Mouse (Mus musculus) hindbrain, embryonic 13.5 days (tissue): Measurements from ENCODE around the gene Gpr155. TPM values are rescaled to one million over a fixed set of nuclear protein-coding genes. Genes with fewer than 3 reads are reported as not detected.

Experiments
- ATAC-seq: fragments of 200-750 bp; cut with Nextera tagmentation; 2 replicates; pipeline ENCODE4 v1.8.0; 2017; ENCODE audit warnings: moderate TSS enrichment; ENCODE audit not compliant: low FRiP score
- H3K27ac ChIP-seq: fragments of 300-500 bp; sonication (generic); 2 replicates; pipeline ENCODE4 v1.5.1; 2015; ENCODE audit warnings: inconsistent platforms, mild to moderate bottlenecking, moderate library complexity
- H3K27me3 ChIP-seq: fragments of 300-500 bp; sonication (generic); 2 replicates; pipeline ENCODE4 v1.6.1; 2015; ENCODE audit warnings: mild to moderate bottlenecking, inconsistent platforms
- H3K36me3 ChIP-seq: fragments of 300-500 bp; sonication (generic); 2 replicates; pipeline ENCODE4 v1.6.1; 2015; ENCODE audit warnings: mild to moderate bottlenecking, inconsistent platforms
- H3K4me1 ChIP-seq: fragments of 300-500 bp; sonication (generic); replicated peaks from 2 replicates; pipeline ENCODE4 v1.6.1; 2015; ENCODE audit warnings: inconsistent platforms
- H3K4me2 ChIP-seq: fragments of 300-500 bp; sonication (generic); 2 replicates; pipeline ENCODE4 v1.6.1; 2015; ENCODE audit warnings: inconsistent platforms, mild to moderate bottlenecking, moderate library complexity
- H3K4me3 ChIP-seq: fragments of 300-500 bp; sonication (generic); 2 replicates; pipeline ENCODE4 v1.5.1; 2015; ENCODE audit warnings: mild to moderate bottlenecking, inconsistent platforms
- H3K9ac ChIP-seq: fragments of 300-500 bp; sonication (generic); 2 replicates; pipeline ENCODE4 v1.6.1; 2015; ENCODE audit warnings: mild to moderate bottlenecking, inconsistent platforms
- H3K9me3 ChIP-seq: fragments of 300-500 bp; sonication (generic); 2 replicates; pipeline ENCODE4 v1.6.1; 2016; ENCODE audit warnings: inconsistent platforms
- WGBS: fragments of 180-500 bp; shearing (Covaris S2); methylation state at CpG from one replicate; pipeline ENCODE4 v1.1.7; 2015; 5-methylcytosine and 5-hydroxymethylcytosine counted together
- polyA plus RNA-seq: library from polyadenylated mRNA; unstranded; fragments of >200 nt; fragmentation: Nextera tagmentation; extraction: Ambion mirVana; gene quantifications from 2 replicates; pipeline ENCODE4 v1.2.1, GENCODE M21; 2015

Gene Gpr155
- polyA plus RNA-seq, 1 experiment from 2014 or later = 12.4 TPM

GRCm38 (mm10) chr2:73312152-73313116, 73.9 kb downstream of the Gpr155 start, which contains the start of the genes Scrn3 and Cir1:
Scrn3 (plus strand) TSS chr2:73312601.
Cir1 (minus strand) TSS chr2:73312701.
- peak within 1 kb of the TSS; percentile 82 for H3K9ac ChIP-seq
- ATAC-seq = peak; percentile 94
- peak within 1 kb of the TSS; percentile 94 for H3K4me2 ChIP-seq
- peaks cover 22% of the 10 kb centered on the region for H3K36me3 ChIP-seq
- WGBS = under 1% methylated on average over 64 of the region's 64 CpGs
- no peaks in the 10 kb centered on the region for H3K9me3 ChIP-seq
- peak within 1 kb of the TSS; percentile 88 for H3K4me3 ChIP-seq
- peaks cover 17% of the 10 kb centered on the region for H3K4me1 ChIP-seq
- no peaks in the 10 kb centered on the region for H3K27me3 ChIP-seq
- H3K27ac ChIP-seq = peak within 1 kb of the TSS; percentile 74

- ATAC-seq = no peak
- no peaks in the 10 kb centered on the region for H3K9me3 ChIP-seq
- WGBS = 91% methylated on average over 7 of the region's 7 CpGs
- no peak overlapping the region for H3K4me3 ChIP-seq
- H3K4me1 ChIP-seq = peaks cover 3% of the 10 kb centered on the region; the same call in 1 of the 2 replicates
- peaks cover 76% of the 10 kb centered on the region for H3K36me3 ChIP-seq
- H3K27ac ChIP-seq = no peak overlapping the region
- no peak overlapping the region for H3K4me2 ChIP-seq
- H3K27me3 ChIP-seq = no peaks in the 10 kb centered on the region
- H3K9ac ChIP-seq = no peak overlapping the region
These were observed 80.4 kb downstream of the Gpr155 start for GRCm38 (mm10) chr2:73306006-73306405.

GRCm38 (mm10) chr2:73304506-73304905, 81.9 kb downstream of the Gpr155 start:
- no peak overlapping the region for H3K4me3 ChIP-seq
- no peak overlapping the region for H3K4me2 ChIP-seq
- H3K9ac ChIP-seq = no peak overlapping the region
- no peaks in the 10 kb centered on the region for H3K27me3 ChIP-seq
- peaks cover 75% of the 10 kb centered on the region for H3K36me3 ChIP-seq
- H3K27ac ChIP-seq = no peak overlapping the region
- H3K4me1 ChIP-seq = no peaks in the 10 kb centered on the region
- no peak for ATAC-seq
- 93% methylated on average over 5 of the region's 5 CpGs for WGBS
- no peaks in the 10 kb centered on the region for H3K9me3 ChIP-seq

- no peak for ATAC-seq
These were observed 83.7 kb downstream of the Gpr155 start for GRCm38 (mm10) chr2:73302722-73303121.

GRCm38 (mm10) chr2:73301979-73302378, 84.4 kb downstream of the Gpr155 start:
- 86% methylated on average over 1 of the region's 1 CpGs for WGBS
- Histone ChIP-seq H3K9me3 (no peaks in the 10 kb centered on the region), H3K36me3 (peaks cover 60% of the 10 kb centered on the region), H3K9ac (no peak overlapping the region), H3K27me3 (no peaks in the 10 kb centered on the region), H3K4me1 (no peaks in the 10 kb centered on the region), H3K4me2 (no peak overlapping the region), H3K4me3 (no peak overlapping the region), H3K27ac (no peak overlapping the region)
- ATAC-seq = no peak

More at GRCm38 (mm10) chr2:73302722-73303121, 83.7 kb downstream of the Gpr155 start:
- no peak overlapping the region for H3K4me3 ChIP-seq
- H3K4me1 ChIP-seq = no peaks in the 10 kb centered on the region
- no peak overlapping the region for H3K4me2 ChIP-seq
- H3K27ac ChIP-seq = no peak overlapping the region
- 97% methylated on average over 9 of the region's 9 CpGs for WGBS
- no peaks in the 10 kb centered on the region for H3K27me3 ChIP-seq
- H3K9me3 ChIP-seq = no peaks in the 10 kb centered on the region
- peaks cover 62% of the 10 kb centered on the region for H3K36me3 ChIP-seq
- no peak overlapping the region for H3K9ac ChIP-seq

- Histone ChIP-seq H3K36me3 (peaks cover 44% of the 10 kb centered on the region), H3K9me3 (no peaks in the 10 kb centered on the region), H3K27me3 (no peaks in the 10 kb centered on the region), H3K4me1 (no peaks in the 10 kb centered on the region), H3K9ac (no peak overlapping the region), H3K27ac (no peak overlapping the region), H3K4me2 (no peak overlapping the region), H3K4me3 (no peak overlapping the region)
- 77% methylated on average over 3 of the region's 3 CpGs for WGBS
- no peak for ATAC-seq
These were observed 87.5 kb downstream of the Gpr155 start for GRCm38 (mm10) chr2:73298841-73299240.

GRCm38 (mm10) chr2:73298154-73298553, 88.2 kb downstream of the Gpr155 start:
- Histone ChIP-seq H3K36me3 (peaks cover 39% of the 10 kb centered on the region), H3K4me2 (no peak overlapping the region), H3K9ac (no peak overlapping the region), H3K9me3 (no peaks in the 10 kb centered on the region), H3K27me3 (no peaks in the 10 kb centered on the region), H3K4me1 (no peaks in the 10 kb centered on the region), H3K27ac (no peak overlapping the region), H3K4me3 (no peak overlapping the region)
- no peak for ATAC-seq
- 86% methylated on average over 7 of the region's 7 CpGs for WGBS

- ATAC-seq = no peak
- Histone ChIP-seq H3K27me3 (no peaks in the 10 kb centered on the region), H3K9ac (no peak overlapping the region), H3K27ac (no peak overlapping the region), H3K9me3 (no peaks in the 10 kb centered on the region), H3K4me3 (no peak overlapping the region), H3K4me2 (no peak overlapping the region), H3K36me3 (peaks cover 34% of the 10 kb centered on the region), H3K4me1 (no peaks in the 10 kb centered on the region)
- 88% methylated on average over 7 of the region's 7 CpGs for WGBS
These were observed 91.3 kb downstream of the Gpr155 start for GRCm38 (mm10) chr2:73295023-73295422.

Other genes starting within 250 kb of the Gpr155 start
- gene Ola1, start 167.6 kb downstream of the Gpr155 start, polyA plus RNA-seq = 91.7 and 93.5 TPM in 2 replicates
- gene Sp9, start 114.6 kb downstream of the Gpr155 start, polyA plus RNA-seq = 1.7 and 2.1 TPM in 2 replicates
- 9.0 and 9.9 TPM in 2 replicates for gene Scrn3, start 74.0 kb downstream of the Gpr155 start, polyA plus RNA-seq
- 31.9 and 33.0 TPM in 2 replicates for gene Cir1, start 73.9 kb downstream of the Gpr155 start, polyA plus RNA-seq
- 2.3 and 2.5 TPM in 2 replicates for gene Wipf1, start 143.2 kb upstream of the Gpr155 start, polyA plus RNA-seq
- gene Chrna1, start 193.8 kb upstream of the Gpr155 start, polyA plus RNA-seq = 0.40 and 0.45 TPM in 2 replicates